Mouse (Mus musculus) forebrain, postnatal 0 days (tissue): Measurements from ENCODE around the gene Thumpd1. TPM values are rescaled to one million over a fixed set of nuclear protein-coding genes. Genes with fewer than 3 reads are reported as not detected.
A peak's percentile ranks its signal among the peaks of the same experiment; 100 is the strongest.

Source experiments
- ATAC-seq: fragments of 200-750 bp; cut with Nextera tagmentation; 2 replicates; pipeline ENCODE4 v1.8.0; 2017; ENCODE audit warnings: mild to moderate bottlenecking, moderate library complexity
- DNase-seq: peaks from one replicate; pipeline ENCODE4 v3.0.0-alpha.2; 2015
- H3K27ac ChIP-seq: fragments of 300-500 bp; sonication (generic); 2 replicates; pipeline ENCODE4 v1.5.1; 2014; ENCODE audit warnings: low read depth, mild to moderate bottlenecking, antibody characterized with exemption, low read length, moderate library complexity, mixed read lengths
- H3K27me3 ChIP-seq: fragments of 300-500 bp; sonication (generic); 2 replicates; pipeline ENCODE4 v1.6.1; 2014; ENCODE audit warnings: mild to moderate bottlenecking, low read length, mixed read lengths; ENCODE audit not compliant: insufficient read depth
- H3K36me3 ChIP-seq: fragments of 300-500 bp; sonication (generic); 2 replicates; pipeline ENCODE4 v1.6.1; 2014; ENCODE audit warnings: mild to moderate bottlenecking, moderate library complexity; ENCODE audit not compliant: insufficient read depth
- H3K4me1 ChIP-seq: fragments of 300-500 bp; sonication (generic); 2 replicates; pipeline ENCODE4 v1.6.1; 2014; ENCODE audit warnings: antibody characterized with exemption; ENCODE audit not compliant: insufficient read depth
- H3K4me2 ChIP-seq: fragments of 300-500 bp; sonication (generic); 2 replicates; pipeline ENCODE4 v1.6.1; 2014; ENCODE audit warnings: low read depth, mild to moderate bottlenecking, moderate library complexity
- H3K4me3 ChIP-seq: fragments of 300-500 bp; sonication (generic); 2 replicates; pipeline ENCODE4 v1.5.1; 2014; ENCODE audit warnings: low read depth, low read length, mixed read lengths
- H3K9ac ChIP-seq: fragments of 300-500 bp; sonication (generic); 2 replicates; pipeline ENCODE4 v1.6.1; 2014; ENCODE audit warnings: mild to moderate bottlenecking
- H3K9me3 ChIP-seq: fragments of 300-500 bp; sonication (generic); 2 replicates; pipeline ENCODE4 v1.6.1; 2016; ENCODE audit warnings: low read length
- CTCF ChIP-seq: sonication (generic); IDR thresholded peaks from 2 replicates; pipeline ENCODE4 v1.5.1; 2016; ENCODE audit warnings: antibody characterized with exemption, control low read depth, low read depth
- WGBS: fragments of 180-500 bp; shearing (Covaris S2); extraction: QIAGEN DNeasy Blood & Tissue Kit; methylation state at CpG from one replicate; pipeline ENCODE4 v1.1.7; 2014; 5-methylcytosine and 5-hydroxymethylcytosine counted together
- polyA plus RNA-seq: library from polyadenylated mRNA; unstranded; fragments of >200 nt; fragmentation: Nextera tagmentation; extraction: Ambion mirVana; gene quantifications from 2 replicates; pipeline ENCODE4 v1.2.1, GENCODE M21; 2015
- total RNA-seq: library from RNA; depleted of rRNA; stranded (reverse); fragments of >200 nt; gene quantifications from 2 replicates; pipeline ENCODE4 v1.2.3, GENCODE M21; 2014

Gene Thumpd1
- total and polyA plus RNA-seq, 2 experiments from 2014 or later, result 76.8 to 79.8 TPM

DNA sequence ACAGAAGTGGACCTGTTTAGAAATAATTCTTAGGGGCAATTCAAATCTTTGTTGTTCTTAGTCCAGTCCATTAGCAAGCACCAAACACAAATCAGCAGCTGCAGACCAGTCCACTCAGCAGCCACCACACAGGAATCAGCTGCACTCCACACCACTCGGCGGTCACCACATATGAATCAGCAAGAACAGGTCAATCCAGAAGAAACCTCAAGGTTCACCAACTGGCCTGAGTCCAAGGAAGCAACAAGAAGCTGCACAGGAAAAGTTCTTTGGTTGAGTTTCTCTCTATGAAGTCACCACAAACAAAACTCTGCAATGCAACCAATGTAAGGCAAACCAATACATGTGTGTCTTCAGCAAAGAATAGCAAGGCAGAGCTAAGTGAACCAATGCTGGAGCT lies 7.0 kb upstream of the Thumpd1 start:
- no peaks in the 10 kb centered on the region for H3K9me3 ChIP-seq

DNA sequence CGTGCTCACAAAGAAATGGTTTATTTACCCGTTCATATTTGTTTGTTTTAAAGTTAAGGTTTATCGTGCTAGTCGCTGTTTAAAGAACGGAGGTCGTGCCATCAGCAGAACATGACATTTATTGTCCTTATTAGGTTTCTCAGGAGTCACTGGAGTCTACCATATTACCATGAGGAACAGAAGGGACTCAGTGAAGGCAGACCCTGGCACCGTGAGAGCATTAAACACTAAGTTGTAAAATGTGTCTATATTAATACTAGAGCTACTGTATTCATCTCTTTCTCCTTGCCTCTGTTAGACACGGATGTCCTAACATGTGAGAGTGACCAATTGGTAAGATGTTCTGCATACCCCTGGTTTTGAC lies 331 bp upstream of the Thumpd1 start:
- H3K9ac ChIP-seq, result peak overlapping the region; percentile 81
- 10% methylated on average over 8 of the region's 8 CpGs for WGBS
- no peaks in the 10 kb centered on the region for H3K4me1 ChIP-seq
- no peak for TF ChIP-seq CTCF
- DNase-seq, result no peak
- H3K4me3 ChIP-seq, result peak overlapping the region; percentile 81
- peak overlapping the region; percentile 55 for H3K4me2 ChIP-seq
- no peaks in the 10 kb centered on the region for H3K9me3 ChIP-seq
- peak overlapping the region; percentile 77 for H3K27ac ChIP-seq
- H3K27me3 ChIP-seq, result no peaks in the 10 kb centered on the region
- ATAC-seq, result peak; percentile 44; the same call in 1 of the 2 replicates
- peaks cover 27% of the 10 kb centered on the region for H3K36me3 ChIP-seq

More for the DNA sequence above, 7.0 kb upstream of the Thumpd1 start:
- DNase-seq (no peak), ATAC-seq (no peak)
- 95% methylated on average over 2 of the region's 2 CpGs for WGBS
- H3K27me3 ChIP-seq, result no peaks in the 10 kb centered on the region
- no peak overlapping the region for H3K4me2 ChIP-seq
- no peaks in the 10 kb centered on the region for H3K36me3 ChIP-seq
- H3K9ac ChIP-seq, result no peak overlapping the region
- H3K4me1 ChIP-seq, result no peaks in the 10 kb centered on the region
- TF ChIP-seq CTCF, result no peak
- no peak overlapping the region for H3K4me3 ChIP-seq
- no peak overlapping the region for H3K27ac ChIP-seq

DNA sequence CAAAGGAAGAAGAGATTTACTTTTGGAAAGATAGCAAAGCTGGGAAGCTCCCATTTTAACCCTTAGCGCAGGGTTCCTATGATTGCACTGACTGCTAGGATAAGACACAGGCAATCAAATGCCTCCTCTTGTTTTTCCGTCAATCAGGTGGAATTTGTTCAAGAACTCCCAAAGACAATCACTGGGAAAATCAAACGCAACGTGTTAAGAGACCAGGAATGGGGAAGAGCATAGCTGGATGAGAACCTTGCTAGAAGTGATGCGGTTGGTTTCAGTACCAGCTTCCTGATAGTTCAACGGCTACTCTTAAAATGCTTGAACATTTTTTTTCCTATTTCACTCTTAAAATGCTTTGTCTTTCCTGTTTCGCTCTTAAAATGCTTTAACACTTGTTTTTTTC lies 6.5 kb downstream of the Thumpd1 start:
- Histone ChIP-seq H3K36me3 (peaks cover 36% of the 10 kb centered on the region), H3K27me3 (no peaks in the 10 kb centered on the region), H3K9ac (no peak overlapping the region), H3K27ac (no peak overlapping the region), H3K4me3 (no peak overlapping the region), H3K4me2 (no peak overlapping the region), H3K9me3 (no peaks in the 10 kb centered on the region), H3K4me1 (no peaks in the 10 kb centered on the region)
- no peak for TF ChIP-seq CTCF
- ATAC-seq, result no peak
- WGBS, result 92% methylated on average over 7 of the region's 7 CpGs
- DNase-seq, result no peak

DNA sequence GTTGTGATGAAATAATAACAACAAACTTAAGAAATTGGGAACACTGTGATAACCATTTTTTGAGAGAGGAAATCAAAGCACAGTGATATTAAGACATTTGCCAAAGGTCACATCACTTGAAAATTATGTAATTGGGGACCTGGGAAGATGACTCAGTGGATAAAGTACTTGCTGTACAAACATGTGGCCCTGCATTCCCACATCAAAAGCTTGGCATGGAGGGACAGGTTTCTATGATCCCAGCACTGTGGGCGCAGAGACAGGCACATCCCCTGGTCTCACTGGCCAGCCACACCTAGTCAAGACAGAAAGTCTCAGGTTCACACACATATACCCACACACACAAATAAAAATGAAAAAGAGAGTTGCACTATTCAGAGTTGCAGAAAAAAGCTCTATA lies 25.7 kb downstream of the Thumpd1 start:
- Histone ChIP-seq H3K36me3 (no peaks in the 10 kb centered on the region), H3K4me3 (no peak overlapping the region), H3K27ac (no peak overlapping the region), H3K4me2 (no peak overlapping the region), H3K9me3 (no peaks in the 10 kb centered on the region), H3K27me3 (no peaks in the 10 kb centered on the region), H3K9ac (no peak overlapping the region), H3K4me1 (no peaks in the 10 kb centered on the region)
- 87% methylated on average over 1 of the region's 1 CpGs for WGBS
- ATAC-seq, result no peak
- TF ChIP-seq CTCF, result no peak
- no peak for DNase-seq

- no peak overlapping the region for H3K4me3 ChIP-seq
- no peak for TF ChIP-seq CTCF
- H3K9me3 ChIP-seq, result no peaks in the 10 kb centered on the region
- H3K27ac ChIP-seq, result no peak overlapping the region
- ATAC-seq (no peak), DNase-seq (no peak)
- no peak overlapping the region for H3K4me2 ChIP-seq
- WGBS, result 83% methylated on average over 4 of the region's 4 CpGs
- H3K27me3 ChIP-seq, result no peaks in the 10 kb centered on the region
- H3K4me1 ChIP-seq, result no peaks in the 10 kb centered on the region
- no peak overlapping the region for H3K9ac ChIP-seq
- H3K36me3 ChIP-seq, result no peaks in the 10 kb centered on the region
Measured at GRCm38 (mm10) chr7:119692302-119692701, 28.3 kb downstream of the Thumpd1 start.

DNA sequence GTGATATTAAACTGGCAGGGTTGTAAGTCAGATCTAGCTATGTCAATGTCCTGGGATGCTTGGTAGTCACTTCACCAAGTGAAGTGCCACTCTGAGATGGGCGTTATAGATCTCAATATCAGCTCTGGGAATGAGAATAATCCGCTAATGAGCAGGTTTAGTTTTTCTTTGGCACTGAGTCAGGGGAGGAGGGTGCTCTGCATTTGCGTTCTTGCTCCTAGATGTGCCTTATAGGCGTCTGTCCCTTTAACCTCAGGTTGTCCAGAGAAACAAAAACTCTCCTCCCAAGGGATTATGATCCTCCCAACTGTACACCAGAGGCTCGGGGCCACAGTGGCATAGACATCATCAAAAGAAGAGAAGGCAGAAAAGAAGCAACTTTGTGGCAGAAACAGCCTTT lies 30.9 kb downstream of the Thumpd1 start, which contains the start of gene Acsm4:
TSS of gene Acsm4 (plus strand) at position 301 of the 400 bp plus-strand sequence.
- H3K4me3 ChIP-seq, result no peak within 1 kb of the TSS

GRCm38 (mm10) chr7:119682699-119683098 lies 37.9 kb downstream of the Thumpd1 start:
- ATAC-seq (no peak), DNase-seq (no peak)
- Histone ChIP-seq H3K27me3 (no peaks in the 10 kb centered on the region), H3K4me2 (no peak overlapping the region), H3K9ac (no peak overlapping the region), H3K4me3 (no peak overlapping the region), H3K36me3 (no peaks in the 10 kb centered on the region), H3K4me1 (no peaks in the 10 kb centered on the region), H3K9me3 (no peaks in the 10 kb centered on the region), H3K27ac (no peak overlapping the region)
- TF ChIP-seq CTCF, result no peak
- WGBS, result 48% methylated on average over 4 of the region's 4 CpGs

More for the DNA sequence above, 30.9 kb downstream of the Thumpd1 start, which contains the start of gene Acsm4:
- 76% methylated on average over 5 of the region's 5 CpGs for WGBS
- H3K27ac ChIP-seq, result no peak within 1 kb of the TSS
- DNase-seq (no peak), ATAC-seq (no peak)
- H3K9me3 ChIP-seq, result no peaks in the 10 kb centered on the region
- H3K9ac ChIP-seq, result no peak within 1 kb of the TSS
- H3K4me2 ChIP-seq, result no peak within 1 kb of the TSS
- TF ChIP-seq CTCF, result no peak
- no peaks in the 10 kb centered on the region for H3K27me3 ChIP-seq
- H3K36me3 ChIP-seq, result no peaks in the 10 kb centered on the region
- no peaks in the 10 kb centered on the region for H3K4me1 ChIP-seq

- no peak overlapping the region for H3K9ac ChIP-seq
- ATAC-seq, result no peak
Measured at GRCm38 (mm10) chr7:119680107-119680506, 40.5 kb downstream of the Thumpd1 start.

More at GRCm38 (mm10) chr7:119680107-119680506, 40.5 kb downstream of the Thumpd1 start:
- H3K9me3 ChIP-seq, result no peaks in the 10 kb centered on the region
- no peaks in the 10 kb centered on the region for H3K4me1 ChIP-seq
- H3K27me3 ChIP-seq, result no peaks in the 10 kb centered on the region
- no peak overlapping the region for H3K4me3 ChIP-seq
- no peak overlapping the region for H3K4me2 ChIP-seq
- DNase-seq, result no peak
- no peaks in the 10 kb centered on the region for H3K36me3 ChIP-seq
- 69% methylated on average over 8 of the region's 8 CpGs for WGBS
- no peak overlapping the region for H3K27ac ChIP-seq
- no peak for TF ChIP-seq CTCF
